Mouse (Mus musculus) MEL (cell line): ENCODE data around the gene Dock11. TPM values are rescaled to one million over a fixed set of nuclear protein-coding genes. Genes with fewer than 3 reads are reported as not detected.

ENCODE experiments used
- DNase-seq: peaks from one replicate; pipeline ENCODE4 v3.0.0; 2011; ENCODE audit warnings: low read depth, low spot score
- H3K27ac ChIP-seq: 2 replicates; pipeline ENCODE4 v1.5.1; 2012; ENCODE audit warnings: low read depth, mild to moderate bottlenecking, control low read depth, low read length, moderate library complexity; ENCODE audit not compliant: control insufficient read depth
- H3K27me3 ChIP-seq, 2 experiments: fragments of 150-350 bp in 1 of 2; sonication (generic) in 1 of 2; 2 replicates each; pipeline ENCODE4 v1.6.1; 2012; ENCODE audit warnings: low read length in 2 of 2, mild to moderate bottlenecking in 2 of 2, improper control_type of control experiment in 1 of 2, moderate library complexity in 1 of 2; ENCODE audit not compliant: insufficient read depth in 2 of 2, control insufficient read depth in 1 of 2
- H3K36me3 ChIP-seq, 2 experiments: 2 replicates each; pipeline ENCODE4 v1.6.1; 2012 to 2014; ENCODE audit warnings: low read length in 2 of 2, improper control_type of control experiment in 1 of 2, inconsistent platforms in 1 of 2, mild to moderate bottlenecking in 1 of 2; ENCODE audit not compliant: insufficient read depth in 2 of 2, control insufficient read depth in 1 of 2
- H3K4me1 ChIP-seq, 2 experiments: fragments of 150-350 bp in 1 of 2; sonication (generic) in 1 of 2; 2 replicates each; pipeline ENCODE4 v1.6.1; 2012; ENCODE audit warnings: low read length in 2 of 2, improper control_type of control experiment in 1 of 2, mild to moderate bottlenecking in 1 of 2; ENCODE audit not compliant: insufficient read depth in 2 of 2, control insufficient read depth in 1 of 2
- H3K4me3 ChIP-seq, 2 experiments: fragments of 150-350 bp in 1 of 2; sonication (generic) in 1 of 2; 2 replicates each; pipeline ENCODE4 v1.5.1; 2012; ENCODE audit warnings: low read depth in 2 of 2, low read length in 2 of 2, mild to moderate bottlenecking in 2 of 2, moderate library complexity in 2 of 2, control low read depth in 1 of 2, improper control_type of control experiment in 1 of 2; ENCODE audit not compliant: control insufficient read depth in 1 of 2, insufficient read depth in 1 of 2
- H3K79me2 ChIP-seq: 2 replicates; pipeline ENCODE4 v1.6.1; 2012; ENCODE audit warnings: mild to moderate bottlenecking, low read length, moderate library complexity; ENCODE audit not compliant: control insufficient read depth, poor library complexity, insufficient read depth
- H3K9ac ChIP-seq: 2 replicates; pipeline ENCODE4 v1.6.1; 2012; ENCODE audit warnings: low read depth, mild to moderate bottlenecking, control low read depth, low read length, moderate library complexity; ENCODE audit not compliant: control insufficient read depth, poor library complexity, severe bottlenecking
- H3K9me3 ChIP-seq: fragments of 150-350 bp; sonication (generic); replicated peaks from 2 replicates; pipeline ENCODE4 v1.6.1; 2012; ENCODE audit warnings: mild to moderate bottlenecking, low read length, improper control_type of control experiment, moderate library complexity; ENCODE audit not compliant: insufficient read depth
- BHLHE40 ChIP-seq: IDR thresholded peaks from 2 replicates; pipeline ENCODE4 v1.6.1; 2012; ENCODE audit warnings: low read depth, mild to moderate bottlenecking, inconsistent platforms, low read length, improper control_type of control experiment, borderline replicate concordance
- CHD2 ChIP-seq: IDR thresholded peaks from 2 replicates; pipeline ENCODE4 v1.6.1; 2011; ENCODE audit warnings: low read length, improper control_type of control experiment
- CTCF ChIP-seq, 3 experiments: IDR thresholded peaks in 2 of 3; conservative IDR thresholded peaks in 1 of 3; 2 replicates each; pipeline ENCODE4 v1.5.1; 2011 to 2012; ENCODE audit warnings: low read length in 3 of 3, low read depth in 2 of 3, mild to moderate bottlenecking in 2 of 3, improper control_type of control experiment in 1 of 3, inconsistent platforms in 1 of 3, mixed read lengths in 1 of 3, moderate library complexity in 1 of 3; ENCODE audit not compliant: control insufficient read depth in 1 of 3, insufficient read depth in 1 of 3, poor library complexity in 1 of 3, severe bottlenecking in 1 of 3
- E2F4 ChIP-seq: IDR thresholded peaks from 2 replicates; pipeline ENCODE4 v1.6.1; 2011; ENCODE audit warnings: low read depth, low read length, improper control_type of control experiment, borderline replicate concordance
- ELF1 ChIP-seq: IDR thresholded peaks from 2 replicates; pipeline ENCODE4 v1.6.1; 2014; ENCODE audit warnings: low read depth, mild to moderate bottlenecking, inconsistent platforms, low read length, improper control_type of control experiment, moderate library complexity
- EP300 ChIP-seq, 2 experiments: IDR thresholded peaks; 2 replicates each; pipeline ENCODE4 v1.6.1; 2011; ENCODE audit warnings: improper control_type of control experiment in 2 of 2, low read length in 2 of 2, low read depth in 1 of 2, mild to moderate bottlenecking in 1 of 2
- ETS1 ChIP-seq: IDR thresholded peaks from 2 replicates; pipeline ENCODE4 v1.6.1; 2012; ENCODE audit warnings: low read depth, mild to moderate bottlenecking, inconsistent platforms, low read length, improper control_type of control experiment, moderate library complexity
- GATA1 ChIP-seq: IDR thresholded peaks from 2 replicates; pipeline ENCODE4 v1.6.1; 2011; ENCODE audit warnings: low read depth, low read length, improper control_type of control experiment
- HCFC1 ChIP-seq: IDR thresholded peaks from 2 replicates; pipeline ENCODE4 v1.6.1; 2012; ENCODE audit warnings: low read depth, mild to moderate bottlenecking, inconsistent platforms, low read length, improper control_type of control experiment, moderate library complexity
- MAFK ChIP-seq: IDR thresholded peaks from 2 replicates; pipeline ENCODE4 v1.6.1; 2011; ENCODE audit warnings: low read depth, mild to moderate bottlenecking, low read length, improper control_type of control experiment, borderline replicate concordance
- MAX ChIP-seq: IDR thresholded peaks from 2 replicates; pipeline ENCODE4 v1.6.1; 2011; ENCODE audit warnings: low read length, improper control_type of control experiment
- MAZ ChIP-seq: IDR thresholded peaks from 2 replicates; pipeline ENCODE4 v1.6.1; 2012; ENCODE audit warnings: low read depth, mild to moderate bottlenecking, inconsistent platforms, low read length, improper control_type of control experiment
- MEF2A ChIP-seq: IDR thresholded peaks from 2 replicates; pipeline ENCODE4 v1.6.1; 2014; ENCODE audit warnings: low read depth, mild to moderate bottlenecking, inconsistent platforms, low read length, improper control_type of control experiment; ENCODE audit not compliant: poor library complexity, insufficient replicate concordance, severe bottlenecking; ENCODE audit errors: extremely low read depth
- MXI1 ChIP-seq: IDR thresholded peaks from 2 replicates; pipeline ENCODE4 v1.6.1; 2011; ENCODE audit warnings: mild to moderate bottlenecking, low read depth, low read length, improper control_type of control experiment
- MYC ChIP-seq: IDR thresholded peaks from 2 replicates; pipeline ENCODE4 v1.6.1; 2011; ENCODE audit warnings: low read depth, mild to moderate bottlenecking, low read length, improper control_type of control experiment, moderate library complexity
- NRF1 ChIP-seq: IDR thresholded peaks from 2 replicates; pipeline ENCODE4 v1.6.1; 2014; ENCODE audit warnings: low read depth, mild to moderate bottlenecking, inconsistent platforms, low read length, improper control_type of control experiment, moderate library complexity; ENCODE audit not compliant: poor library complexity, insufficient read depth, severe bottlenecking
- POLR2A ChIP-seq, 2 experiments: IDR thresholded peaks; 2 replicates each; pipeline ENCODE4 v1.6.1; 2011 to 2012; ENCODE audit warnings: low read length in 2 of 2, mild to moderate bottlenecking in 2 of 2, control low read depth in 1 of 2, improper control_type of control experiment in 1 of 2, low read depth in 1 of 2, moderate library complexity in 1 of 2; ENCODE audit not compliant: control insufficient read depth in 1 of 2, insufficient read depth in 1 of 2, poor library complexity in 1 of 2
- POLR2AphosphoS2 ChIP-seq: IDR thresholded peaks from 2 replicates; pipeline ENCODE4 v1.6.1; 2011; ENCODE audit warnings: low read length, improper control_type of control experiment
- RCOR1 ChIP-seq: IDR thresholded peaks from 2 replicates; pipeline ENCODE4 v1.6.1; 2012; ENCODE audit warnings: low read depth, mild to moderate bottlenecking, inconsistent platforms, low read length, improper control_type of control experiment
- SMC3 ChIP-seq: IDR thresholded peaks from 2 replicates; pipeline ENCODE4 v1.6.1; 2011; ENCODE audit warnings: low read depth, low read length, improper control_type of control experiment
- TBP ChIP-seq: IDR thresholded peaks from 2 replicates; pipeline ENCODE4 v1.8.0; 2011; ENCODE audit warnings: low read depth, low read length, improper control_type of control experiment
- TCF12 ChIP-seq: IDR thresholded peaks from 2 replicates; pipeline ENCODE4 v1.6.1; 2014; ENCODE audit warnings: low read depth, mild to moderate bottlenecking, inconsistent platforms, low read length, improper control_type of control experiment, moderate library complexity
- USF1 ChIP-seq: IDR thresholded peaks from 2 replicates; pipeline ENCODE4 v1.6.1; 2014; ENCODE audit warnings: low read depth, mild to moderate bottlenecking, inconsistent platforms, low read length, improper control_type of control experiment, moderate library complexity
- USF2 ChIP-seq, 2 experiments: IDR thresholded peaks; 2 replicates each; pipeline ENCODE4 v1.6.1; 2011 to 2012; ENCODE audit warnings: improper control_type of control experiment in 2 of 2, low read length in 2 of 2, borderline replicate concordance in 1 of 2, inconsistent platforms in 1 of 2, low read depth in 1 of 2, mild to moderate bottlenecking in 1 of 2; ENCODE audit not compliant: insufficient read depth in 1 of 2
- ZMIZ1 ChIP-seq: IDR thresholded peaks from 2 replicates; pipeline ENCODE4 v1.6.1; 2012; ENCODE audit warnings: low read depth, mild to moderate bottlenecking, inconsistent platforms, low read length, improper control_type of control experiment, moderate library complexity
- polyA plus RNA-seq, 2 experiments: library from polyadenylated mRNA; stranded (reverse) in 1 of 2; unstranded in 1 of 2; fragments of >175 nt in 1 of 2; fragments of >200 nt in 1 of 2; gene quantifications; 2 replicates each; pipeline versions ENCODE4 v1.2.1 to v1.2.4; 2012; ENCODE audit warnings: low replicate concordance in 2 of 2, low read depth in 1 of 2; ENCODE audit not compliant: insufficient read length in 2 of 2, insufficient read depth in 1 of 2, missing spikeins in 1 of 2
- total RNA-seq: library from RNA; depleted of rRNA; stranded (reverse); fragments of 300-350 nt; gene quantifications from 2 replicates; pipeline ENCODE4 v1.2.3, GENCODE M21; 2012

The Dock11 gene
- total and polyA plus RNA-seq, 3 experiments, result 8.8 to 9.1 TPM; not detected in 1

GRCm38 (mm10) chrX:35891534-35892125 is 3.0 kb downstream of the Dock11 start:
- H3K4me3 ChIP-seq, result no peak overlapping the region
- no peaks in the 10 kb centered on the region for H3K9me3 ChIP-seq
- H3K9ac ChIP-seq, result no peak overlapping the region
- peaks cover 0 to 7% of the 10 kb centered on the region in 2 experiments; a peak in 2 of 4 replicates for H3K4me1 ChIP-seq
- DNase-seq, result no peak
- peaks cover 0 to 9% of the 10 kb centered on the region in 2 experiments; a peak in 2 of 4 replicates for H3K36me3 ChIP-seq
- no peaks in the 10 kb centered on the region for H3K27me3 ChIP-seq
- H3K27ac ChIP-seq, result no peak overlapping the region
- H3K79me2 ChIP-seq, result peaks cover 6% of the 10 kb centered on the region
- TF ChIP-seq POLR2AphosphoS2, result no peak
- TF ChIP-seq RCOR1, result no peak
- no peak for TF ChIP-seq BHLHE40
- no peak for TF ChIP-seq CHD2
- TF ChIP-seq EP300 (IDR thresholded peaks at IDR 0.05; ENCODE audit: low read depth in 1 of 2, low read length in 2 of 2), result no peak
- no peak for TF ChIP-seq NRF1
- TF ChIP-seq E2F4, result no peak
- TF ChIP-seq HCFC1, result no peak
- TF ChIP-seq MAFK, result no peak
- TF ChIP-seq ZMIZ1, result no peak
- no peak for TF ChIP-seq MEF2A
- TF ChIP-seq ELF1, result no peak
- TF ChIP-seq CTCF (IDR thresholded peaks at IDR 0.05 in 2 of 3, conservative IDR thresholded peaks at IDR 0.05 in 1 of 3; ENCODE audit: control insufficient read depth in 1 of 3, insufficient read depth in 1 of 3, low read depth in 2 of 3, low read length in 3 of 3, poor library complexity in 1 of 3, severe bottlenecking in 1 of 3), result no peak
- TF ChIP-seq MAX, result no peak
- TF ChIP-seq USF1, result no peak

- Histone ChIP-seq H3K79me2 (peaks cover 6% of the 10 kb centered on the region), H3K27me3 (no peaks in the 10 kb centered on the region), H3K9ac (no peak overlapping the region), H3K4me1 (peaks cover 4 to 12% of the 10 kb centered on the region in 2 experiments), H3K4me3 (no peak overlapping the region), H3K36me3 (peaks cover 0 to 16% of the 10 kb centered on the region in 2 experiments; a peak in 2 of 4 replicates), H3K9me3 (no peaks in the 10 kb centered on the region), H3K27ac (no peak overlapping the region)
- TF ChIP-seq EP300 (IDR thresholded peaks at IDR 0.05; ENCODE audit: low read depth in 1 of 2, low read length in 2 of 2) (no peak), ETS1 (no peak), SMC3 (no peak), POLR2A (IDR thresholded peaks at IDR 0.05; ENCODE audit: control insufficient read depth in 1 of 2, insufficient read depth in 1 of 2, low read depth in 1 of 2, low read length in 2 of 2, poor library complexity in 1 of 2) (no peak), GATA1 (no peak), ELF1 (no peak), TCF12 (no peak), MYC (no peak), CTCF (IDR thresholded peaks at IDR 0.05 in 2 of 3, conservative IDR thresholded peaks at IDR 0.05 in 1 of 3; ENCODE audit: control insufficient read depth in 1 of 3, insufficient read depth in 1 of 3, low read depth in 2 of 3, low read length in 3 of 3, poor library complexity in 1 of 3, severe bottlenecking in 1 of 3) (no peak), MAFK (no peak), MEF2A (no peak), USF2 (IDR thresholded peaks at IDR 0.05; ENCODE audit: borderline replicate concordance in 1 of 2, insufficient read depth in 1 of 2, low read depth in 1 of 2, low read length in 2 of 2) (no peak), MXI1 (no peak), E2F4 (no peak), BHLHE40 (no peak), TBP (no peak), MAZ (no peak)
- DNase-seq, result no peak
These were observed 3.7 kb downstream of the Dock11 start for GRCm38 (mm10) chrX:35892377-35892776.
